Mouse (Mus musculus): ENCODE measurements around the gene Serpinb9.
"Not testable (repeated sequence)": the region's sequence is repeated elsewhere in the genome, so short reads cannot be mapped to it uniquely, and the experiment has no call there.

The Serpinb9 gene

GRCm38 (mm10) chr13:33003523-33004413, 718 bp downstream of the Serpinb9 start:
- no peak for DNase-seq

- DNase-seq: peak; percentile 91
These were observed 1.5 kb downstream of the Serpinb9 start for GRCm38 (mm10) chr13:33004414-33005105.

DNA sequence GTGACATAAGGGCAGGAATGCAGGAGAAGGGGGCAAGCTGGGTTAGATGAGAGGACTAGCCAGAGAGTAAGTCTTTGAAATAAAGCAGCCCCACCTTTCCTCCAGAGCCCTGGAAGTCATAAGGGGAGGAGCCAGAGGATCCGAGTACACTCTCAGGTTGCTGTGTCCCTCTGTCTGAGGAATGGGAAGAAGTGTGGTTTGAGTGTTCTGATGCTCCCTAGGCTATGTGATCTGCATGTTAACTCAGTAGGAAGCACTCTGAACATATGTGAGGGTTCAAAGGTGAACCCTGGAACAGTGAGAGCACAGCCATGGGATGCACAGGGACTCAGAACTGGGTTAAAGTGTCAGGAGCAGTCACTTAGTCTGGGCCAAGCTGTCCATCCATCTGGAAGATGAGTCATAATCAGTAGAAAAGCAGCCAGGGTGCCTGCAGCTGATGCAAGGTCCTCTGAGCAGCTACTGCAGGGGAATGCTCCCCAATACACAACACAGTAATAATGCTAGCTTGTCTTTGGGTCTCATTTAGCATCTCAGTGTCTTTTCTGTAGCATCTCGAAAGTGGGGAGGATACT, 2.5 kb downstream of the Serpinb9 start:
- no peak for DNase-seq

- DNase-seq: no peak
These were observed 3.5 kb downstream of the Serpinb9 start for GRCm38 (mm10) chr13:33006555-33006954.

GRCm38 (mm10) chr13:33012395-33012794, 9.3 kb downstream of the Serpinb9 start:
- no peak for DNase-seq

GRCm38 (mm10) chr13:33013271-33013670, 10.2 kb downstream of the Serpinb9 start:
- no peak for DNase-seq

DNA sequence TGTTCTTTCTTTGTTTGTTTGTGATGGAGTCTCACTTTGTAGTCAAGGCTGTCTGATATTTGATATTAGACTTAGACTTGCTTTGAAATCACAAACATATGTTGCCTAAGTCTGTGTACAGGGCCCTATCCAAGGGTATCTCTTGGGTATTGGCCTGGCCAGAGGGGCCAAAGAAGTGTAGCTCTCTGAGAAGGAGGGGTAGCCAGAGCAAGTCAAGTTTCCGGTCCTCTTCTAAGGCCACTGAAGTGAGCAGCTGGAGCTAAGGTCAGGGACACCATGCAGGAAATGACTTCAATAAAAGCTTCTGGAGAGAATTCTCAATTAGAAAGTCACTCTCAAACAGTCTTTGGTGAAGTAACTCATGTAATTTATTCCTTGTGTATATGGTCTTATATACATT, 19.3 kb downstream of the Serpinb9 start:
- no peak for DNase-seq

DNA sequence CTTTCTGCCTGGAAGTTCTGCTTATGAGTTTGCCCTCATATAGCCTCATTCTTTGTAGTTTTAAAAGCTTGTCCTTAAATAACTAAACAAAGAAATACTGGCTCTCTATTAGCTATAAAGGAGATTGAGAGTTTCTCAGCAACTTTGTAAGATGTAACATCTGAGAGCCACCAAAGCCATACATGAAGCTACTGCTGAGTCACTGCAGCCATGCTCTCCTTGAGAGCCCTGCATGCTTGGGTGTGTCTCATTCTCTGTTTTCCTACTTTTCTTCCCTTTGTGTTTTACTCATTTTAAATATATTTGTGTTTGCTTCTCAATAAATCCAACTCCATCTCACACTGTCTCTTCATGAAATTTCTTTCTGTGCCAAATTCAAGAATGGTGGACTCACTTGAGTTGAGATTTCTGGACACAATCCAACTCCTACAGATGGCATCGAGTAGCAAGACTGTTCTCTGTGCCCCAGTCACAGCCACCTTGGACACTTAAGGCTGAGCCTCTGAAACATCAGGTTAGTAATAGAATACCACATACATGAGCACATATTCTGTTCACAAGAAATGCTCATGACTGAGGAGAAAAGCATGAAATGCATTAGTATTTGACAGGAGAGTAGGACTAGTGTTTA, 23.5 kb downstream of the Serpinb9 start:
- no peak for DNase-seq

DNA sequence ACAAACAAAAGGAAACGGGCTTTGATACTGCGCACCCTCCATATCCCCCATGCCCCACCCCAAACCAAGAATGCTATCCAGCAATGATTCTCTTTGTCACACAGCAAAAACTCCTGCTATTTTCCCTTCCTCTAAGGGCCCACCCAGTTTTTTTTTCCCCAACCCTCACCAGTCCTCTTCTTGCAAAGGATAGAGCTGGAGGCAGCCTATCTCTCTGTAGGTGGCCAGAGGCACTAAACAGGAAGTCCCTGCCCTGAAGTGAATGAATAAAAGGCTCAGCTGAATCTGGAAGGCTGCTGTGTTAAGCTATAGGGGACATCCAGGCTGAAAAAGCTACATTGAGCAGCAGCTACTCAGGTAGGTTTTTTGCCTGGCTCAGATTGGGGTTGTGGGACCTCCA, 24.2 kb downstream of the Serpinb9 start, which contains the start of gene Serpinb9b:
TSS of gene Serpinb9b (plus strand) at position 173 of the 400 bp plus-strand sequence.
- no peak for DNase-seq

DNA sequence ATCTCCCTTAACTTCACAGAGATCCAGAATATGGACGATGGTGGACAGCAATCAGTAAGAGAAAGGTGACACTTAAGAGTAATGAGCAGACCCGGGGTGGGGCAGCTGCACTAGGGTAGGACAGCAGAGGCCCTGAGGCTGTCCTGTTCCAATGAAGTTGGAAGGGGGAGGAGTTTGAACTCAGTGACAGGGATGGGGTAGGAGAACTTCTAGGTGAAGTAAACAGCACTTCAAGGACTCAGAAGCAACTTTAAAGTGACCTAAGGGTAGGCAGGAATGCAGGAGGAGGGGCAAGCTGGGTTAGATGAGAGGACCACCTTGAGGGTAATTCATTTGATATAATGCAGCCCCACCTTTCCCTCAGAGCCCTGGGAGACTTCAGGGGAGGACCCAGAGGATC, 25.1 kb downstream of the Serpinb9 start:
- no peak for DNase-seq

- no peak for DNase-seq
These were observed 25.5 kb downstream of the Serpinb9 start for GRCm38 (mm10) chr13:33028550-33028949.

DNA sequence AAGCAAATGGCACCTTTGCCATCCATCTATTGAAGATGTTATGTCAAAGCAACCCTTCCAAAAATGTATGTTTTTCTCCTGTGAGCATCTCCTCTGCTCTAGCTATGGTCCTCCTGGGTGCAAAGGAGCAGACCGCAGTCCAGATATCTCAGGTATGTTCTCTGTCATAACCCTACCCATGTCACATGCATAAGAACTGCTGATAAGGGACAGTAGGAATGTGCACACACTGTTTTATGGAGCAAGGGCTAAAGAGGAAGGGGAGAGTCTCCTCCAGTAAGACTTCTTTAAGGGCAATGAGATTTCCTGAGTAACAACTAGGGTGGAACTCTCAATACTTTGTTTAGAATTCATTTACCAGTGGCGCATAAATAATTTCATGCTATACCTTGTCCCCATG, 26.4 kb downstream of the Serpinb9 start:
- DNase-seq: not testable (repeated sequence)

GRCm38 (mm10) chr13:33030281-33030680, 27.2 kb downstream of the Serpinb9 start:
- DNase-seq: no peak

GRCm38 (mm10) chr13:33035506-33035905, 32.5 kb downstream of the Serpinb9 start:
- no peak for DNase-seq

DNA sequence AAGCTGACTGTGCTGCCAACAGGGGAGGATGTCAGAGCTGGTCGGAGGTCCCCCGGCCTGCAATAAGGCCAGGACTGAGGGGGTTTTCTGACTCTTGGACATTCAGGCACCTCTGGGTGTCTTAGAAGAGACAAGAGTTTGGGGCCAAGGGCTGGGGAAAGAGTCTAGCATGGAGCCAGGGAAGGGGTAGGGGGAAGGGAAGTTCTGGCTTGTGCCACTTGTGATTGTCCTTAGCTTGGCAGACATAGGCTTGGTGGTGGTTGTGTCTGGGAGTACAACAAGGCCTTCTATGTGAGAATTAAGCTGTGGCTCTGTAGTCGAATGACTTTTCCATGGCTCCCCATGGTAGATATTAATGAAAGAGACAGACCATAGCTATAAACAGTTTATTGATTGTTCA, 40.5 kb downstream of the Serpinb9 start:
- DNase-seq: no peak

- DNase-seq: no peak
These were observed 44.2 kb downstream of the Serpinb9 start for GRCm38 (mm10) chr13:33047234-33047633.

DNA sequence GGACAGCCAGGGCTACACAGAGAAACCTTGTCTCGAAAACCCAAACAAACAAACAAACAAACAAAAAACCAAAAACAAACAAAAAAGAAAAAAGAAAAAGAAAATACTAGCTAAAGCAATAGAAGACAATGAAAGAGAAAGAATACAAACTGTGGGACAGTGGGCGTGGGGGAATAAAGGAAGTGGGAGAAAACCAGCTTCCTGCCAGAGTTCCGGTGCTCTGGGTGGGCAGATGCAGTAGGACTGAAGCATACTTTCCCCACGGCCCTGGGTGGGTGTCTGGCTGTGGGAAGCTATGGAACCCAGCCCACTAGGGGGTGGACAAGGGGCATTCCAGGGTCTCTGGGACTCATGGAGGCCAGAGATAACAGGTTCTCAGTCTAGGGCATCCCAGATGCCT, 45.1 kb downstream of the Serpinb9 start:
- DNase-seq: no peak

DNA sequence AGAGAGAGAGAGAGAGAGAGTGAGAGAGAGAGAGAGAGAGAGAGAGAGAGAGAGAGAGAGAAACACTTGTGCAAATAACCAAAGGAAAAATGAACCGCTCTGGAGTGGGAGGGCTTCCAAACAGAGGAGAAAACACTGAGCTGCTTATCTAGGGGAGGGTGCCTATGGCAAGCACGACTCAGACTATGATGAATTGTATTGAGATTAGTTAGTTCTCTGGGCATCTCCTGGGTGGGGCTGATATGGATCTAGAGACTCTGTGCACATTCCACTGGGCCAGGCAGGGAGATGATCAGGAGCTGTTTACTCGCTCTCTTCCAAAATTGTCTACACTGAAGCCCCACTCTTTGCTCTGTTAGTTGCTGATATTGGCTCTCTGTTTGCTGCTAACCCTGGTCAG, 48.6 kb downstream of the Serpinb9 start:
- DNase-seq: no peak

DNA sequence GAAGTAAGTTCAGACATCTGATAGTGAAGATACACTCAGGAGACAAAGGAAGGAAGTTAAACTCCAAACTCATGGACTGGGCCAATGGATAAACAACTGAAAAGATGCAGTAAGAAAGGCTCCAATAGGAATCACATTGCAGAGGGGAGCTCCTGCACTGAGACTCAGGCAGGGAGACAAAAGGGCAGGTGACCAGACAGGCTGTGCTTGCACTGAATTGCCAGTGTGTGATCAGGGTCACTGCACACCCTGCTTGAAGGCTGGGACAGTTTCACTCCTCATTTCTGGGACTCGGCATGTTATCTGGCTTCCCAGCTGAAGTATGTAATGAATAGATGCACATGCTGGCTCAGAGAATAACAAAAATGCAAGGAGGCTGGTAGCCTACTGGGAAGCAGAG, 60.0 kb downstream of the Serpinb9 start:
- DNase-seq: no peak
